Mouse (Mus musculus): ENCODE data around the gene A630095N17Rik.

A630095N17Rik gene

GRCm38 (mm10) chr1:75231664-75232152 is at the start of gene A630095N17Rik:
Gene A630095N17Rik, minus strand, starts transcription at chr1:75232102.
- DNase-seq (ENCODE audit: low spot score): no peak

GRCm38 (mm10) chr1:75278228-75278627 is 46.3 kb upstream of the A630095N17Rik start, which contains the start of gene Resp18:
Gene Resp18, minus strand, starts transcription at chr1:75278415.
- no peak for DNase-seq (ENCODE audit: low spot score)

GRCm38 (mm10) chr1:75277195-75278188 is 45.6 kb upstream of the A630095N17Rik start:
- DNase-seq (ENCODE audit: low spot score): peak; percentile 63

GRCm38 (mm10) chr1:75264091-75264880 is 32.4 kb upstream of the A630095N17Rik start, which contains the start of gene Ptprn:
Gene Ptprn, minus strand, starts transcription at chr1:75264502.
- DNase-seq (ENCODE audit: low spot score): no peak

GRCm38 (mm10) chr1:75262969-75263951 is 31.4 kb upstream of the A630095N17Rik start:
- DNase-seq (ENCODE audit: low spot score): peak; percentile 60

GRCm38 (mm10) chr1:75261278-75261677 is 29.4 kb upstream of the A630095N17Rik start:
- DNase-seq (ENCODE audit: low spot score): no peak

GRCm38 (mm10) chr1:75255516-75256046 is 23.7 kb upstream of the A630095N17Rik start:
- DNase-seq (ENCODE audit: low spot score): no peak

- no peak for DNase-seq (ENCODE audit: low spot score)
These were observed 22.7 kb upstream of the A630095N17Rik start for GRCm38 (mm10) chr1:75254625-75255013.

- peak; percentile 68 for DNase-seq (ENCODE audit: low spot score)
These were observed 22.1 kb upstream of the A630095N17Rik start for GRCm38 (mm10) chr1:75253849-75254624.

- no peak for DNase-seq (ENCODE audit: low spot score)
These were observed 21.1 kb upstream of the A630095N17Rik start for GRCm38 (mm10) chr1:75253029-75253428.

- no peak for DNase-seq (ENCODE audit: low spot score)
These were observed 20.4 kb upstream of the A630095N17Rik start for GRCm38 (mm10) chr1:75252308-75252707.

- DNase-seq (ENCODE audit: low spot score): peak; percentile 80
These were observed 19.4 kb upstream of the A630095N17Rik start for GRCm38 (mm10) chr1:75251112-75251970.

GRCm38 (mm10) chr1:75250498-75250897 is 18.6 kb upstream of the A630095N17Rik start:
- DNase-seq (ENCODE audit: low spot score): no peak

- DNase-seq (ENCODE audit: low spot score): no peak
These were observed 16.3 kb upstream of the A630095N17Rik start for GRCm38 (mm10) chr1:75248041-75248772.

- DNase-seq (ENCODE audit: low spot score): no peak
These were observed 15.4 kb upstream of the A630095N17Rik start for GRCm38 (mm10) chr1:75247071-75247930.

GRCm38 (mm10) chr1:75244836-75245235 is 12.9 kb upstream of the A630095N17Rik start:
- DNase-seq (ENCODE audit: low spot score): no peak

GRCm38 (mm10) chr1:75244175-75244826 is 12.4 kb upstream of the A630095N17Rik start:
- no peak for DNase-seq (ENCODE audit: low spot score)

Data from ovary, postnatal 36 days (tissue).